Mouse (Mus musculus) embryonic facial prominence, embryonic 10.5 days (tissue): ENCODE data around the gene Selenop. TPM values are rescaled to one million over a fixed set of nuclear protein-coding genes. Genes with fewer than 3 reads are reported as not detected.

Experiments used
- DNase-seq: peaks from one replicate; pipeline ENCODE4 v3.0.0-alpha.2; 2017; ENCODE audit warnings: low spot score
- H3K27ac ChIP-seq: fragments of 300-500 bp; sonication (generic); replicated peaks from 2 replicates; pipeline ENCODE4 v1.5.1; 2016; ENCODE audit warnings: mild to moderate bottlenecking
- H3K27me3 ChIP-seq: fragments of 300-500 bp; sonication (generic); replicated peaks from 2 replicates; pipeline ENCODE4 v1.6.1; 2016; ENCODE audit warnings: low read depth, mild to moderate bottlenecking; ENCODE audit not compliant: poor library complexity, severe bottlenecking
- H3K36me3 ChIP-seq: fragments of 300-500 bp; sonication (generic); replicated peaks from 2 replicates; pipeline ENCODE4 v1.6.1; 2016; ENCODE audit warnings: mild to moderate bottlenecking, moderate library complexity
- H3K4me1 ChIP-seq: fragments of 300-500 bp; sonication (generic); 2 replicates; pipeline ENCODE4 v1.6.1; 2016
- H3K4me3 ChIP-seq: fragments of 300-500 bp; sonication (generic); 2 replicates; pipeline ENCODE4 v1.5.1; 2016; ENCODE audit warnings: mild to moderate bottlenecking, moderate library complexity
- H3K9me3 ChIP-seq: fragments of 300-500 bp; sonication (generic); 2 replicates; pipeline ENCODE4 v1.6.1; 2016; ENCODE audit warnings: mild to moderate bottlenecking
- WGBS: fragments of 180-500 bp; shearing (Covaris S2); methylation state at CpG from one replicate; pipeline ENCODE4 v1.1.7; 2016; 5-methylcytosine and 5-hydroxymethylcytosine counted together
- polyA plus RNA-seq: library from polyadenylated mRNA; unstranded; fragments of >200 nt; fragmentation: Nextera tagmentation; extraction: Ambion mirVana; gene quantifications from 2 replicates; pipeline ENCODE4 v1.2.1, GENCODE M21; 2016

Gene Selenop
- polyA plus RNA-seq, 1 experiment from 2014 or later: 62.5 TPM

DNA sequence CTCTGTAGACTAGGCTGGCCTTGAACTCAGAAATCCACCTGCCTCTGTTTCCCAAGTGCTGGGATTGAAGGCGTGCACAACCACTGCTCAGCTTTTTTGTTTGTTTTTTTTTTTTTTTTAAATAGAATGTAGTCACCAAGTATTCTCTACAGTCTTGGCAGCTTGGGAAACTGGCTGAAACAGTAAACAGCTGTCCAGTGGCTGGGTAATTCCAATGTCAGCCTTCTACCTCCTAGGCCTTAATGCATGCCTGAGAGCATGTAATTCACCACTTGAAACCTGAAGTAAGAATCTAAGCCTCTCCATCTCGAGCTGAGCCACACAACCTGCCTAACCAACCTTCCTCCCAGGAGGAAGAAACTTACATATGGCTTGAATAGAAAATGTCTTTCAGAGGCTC, 48.3 kb downstream of the Selenop start:
- Histone ChIP-seq H3K9me3 (no peaks in the 10 kb centered on the region), H3K4me1 (no peaks in the 10 kb centered on the region), H3K27me3 (no peaks in the 10 kb centered on the region), H3K27ac (no peak overlapping the region), H3K4me3 (no peak overlapping the region), H3K36me3 (no peaks in the 10 kb centered on the region; the same call in 1 of the 2 replicates)
- WGBS: 87% methylated on average over 2 of the region's 2 CpGs
- DNase-seq: no peak

DNA sequence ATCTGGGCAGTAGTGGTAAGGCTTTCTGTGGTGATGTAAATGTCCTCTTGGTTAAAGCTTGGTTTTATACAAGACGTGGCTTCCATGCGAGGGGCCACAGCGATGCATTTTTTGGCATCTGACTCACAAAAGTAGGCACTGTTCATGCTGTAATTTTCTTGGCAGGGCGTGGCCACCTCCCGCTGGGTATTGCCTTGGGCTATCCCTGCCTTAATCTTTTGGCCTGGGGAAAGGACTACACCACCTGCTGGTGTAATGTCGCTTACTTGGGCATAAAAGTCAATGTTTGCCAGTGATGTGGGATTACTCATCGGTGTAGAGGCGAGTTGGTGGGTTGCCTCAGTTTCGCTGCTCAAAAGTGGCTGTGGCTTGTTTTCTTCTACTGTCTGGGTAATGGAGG, 51.6 kb downstream of the Selenop start:
- no peaks in the 10 kb centered on the region; the same call in 1 of the 2 replicates for H3K36me3 ChIP-seq
- H3K9me3 ChIP-seq: no peaks in the 10 kb centered on the region
- no peak overlapping the region for H3K27ac ChIP-seq
- H3K4me3 ChIP-seq: no peak overlapping the region
- H3K27me3 ChIP-seq: no peaks in the 10 kb centered on the region
- WGBS: 83% methylated on average over 9 of the region's 9 CpGs
- DNase-seq: no peak
- no peaks in the 10 kb centered on the region for H3K4me1 ChIP-seq

DNA sequence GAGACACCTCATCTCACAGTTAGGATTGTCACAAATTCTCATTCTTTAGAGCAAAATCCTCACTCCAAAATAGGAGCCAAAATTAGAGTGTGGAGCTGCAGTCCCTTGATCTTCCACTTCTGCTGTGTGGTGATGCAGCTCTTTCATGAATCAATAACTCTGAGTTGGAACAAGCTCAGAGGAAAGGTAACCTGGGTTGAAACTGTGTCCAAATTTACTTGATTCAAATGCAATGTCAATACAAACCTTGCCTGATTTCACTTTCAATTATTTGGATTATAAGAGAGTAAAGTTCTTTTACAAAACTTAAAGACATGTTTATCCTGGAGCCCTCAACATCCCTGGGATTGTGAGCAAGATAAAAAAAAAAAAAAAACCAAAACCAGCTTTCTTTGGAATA, 54.7 kb downstream of the Selenop start:
- Histone ChIP-seq H3K9me3 (no peaks in the 10 kb centered on the region), H3K27ac (no peak overlapping the region), H3K36me3 (no peaks in the 10 kb centered on the region; the same call in 1 of the 2 replicates), H3K4me1 (no peaks in the 10 kb centered on the region), H3K4me3 (no peak overlapping the region), H3K27me3 (no peaks in the 10 kb centered on the region)
- no peak for DNase-seq

Other genes with a start within 250 kb of the Selenop start
- gene Ccdc152, start 35.0 kb downstream of the Selenop start, polyA plus RNA-seq: 0.14 TPM in 1 of 2 replicates, not detected in the other